Comparison of ENCODE assay signal across 13 mouse cellular contexts in genomic region chr2:74761941-74762340, GRCm38 (mm10). TPM values are rescaled to one million over a fixed set of nuclear protein-coding genes. Genes with fewer than 3 reads are reported as not detected.
DNase-seq lines count a peak whose midpoint lies in the region; ATAC-seq lines count a peak whose summit lies in the region.
"Had no signal": no experiment of that assay in that cellular context is flagged by ENCODE, and none has a peak within 500 bp of the region (broad histone marks: within the 10 kb centered on the region; RNA-seq: fewer than 3 reads in every experiment).

No protein-coding gene starts in this region.

- DNase-seq in heart, postnatal 36 days = no peak
- no peak for DNase-seq in hindbrain, embryonic 14.5 days (ENCODE audit: low spot score)
- DNase-seq in neural tube, embryonic 10.5 days (ENCODE audit: extremely low spot score, low spot score) = peak; percentile 39
- DNase-seq in right cerebral cortex, adult 18-20 months = no peak
- DNase-seq: cerebellum, adult 9-10 months; gastrocnemius, postnatal 25 days; lung, adult 18-20 months had no signal

- intact Hi-C loops in heart, postnatal 36 days (cut with DNase I) = no loop called here

- 5% methylated on average over 13 of the region's 13 CpGs for WGBS in heart, embryonic 15.5 days
- 4% methylated on average over 13 of the region's 13 CpGs for WGBS in embryonic facial prominence, embryonic 12.5 days
- WGBS in hindbrain, embryonic 14.5 days = 7% methylated on average over 13 of the region's 13 CpGs

- no peak overlapping the region for H3K27ac ChIP-seq in heart, embryonic 15.5 days
- no peak overlapping the region for H3K27ac ChIP-seq in embryonic facial prominence, embryonic 12.5 days
- H3K27ac ChIP-seq in hindbrain, embryonic 14.5 days = no peak overlapping the region
- H3K27ac ChIP-seq: left cerebral cortex, adult 2 months had no signal

- H3K4me1 ChIP-seq in heart, embryonic 15.5 days (replicated peaks) = peaks cover 16% of the 10 kb centered on the region
- peaks cover 15% of the 10 kb centered on the region for H3K4me1 ChIP-seq in embryonic facial prominence, embryonic 12.5 days
- H3K4me1 ChIP-seq in hindbrain, embryonic 14.5 days (replicated peaks; ENCODE audit: control insufficient read depth, insufficient read depth, low read length) = peaks cover 16% of the 10 kb centered on the region

- H3K36me3 ChIP-seq in heart, embryonic 15.5 days = no peaks in the 10 kb centered on the region
- no peaks in the 10 kb centered on the region for H3K36me3 ChIP-seq in embryonic facial prominence, embryonic 12.5 days
- H3K36me3 ChIP-seq in hindbrain, embryonic 14.5 days (replicated peaks; ENCODE audit: control insufficient read depth, insufficient read depth) = no peaks in the 10 kb centered on the region

- no peak for ATAC-seq in heart, embryonic 15.5 days (replicated peaks; ENCODE audit: insufficient number of reproducible peaks, insufficient read depth, low FRiP score, low read depth)
- ATAC-seq in embryonic facial prominence, embryonic 12.5 days (ENCODE audit: insufficient number of reproducible peaks, insufficient read depth, low FRiP score, low TSS enrichment) = no peak
- no peak for ATAC-seq in hindbrain, embryonic 14.5 days (ENCODE audit: low FRiP score)
- no peak for ATAC-seq in cerebellum, adult (ENCODE audit: insufficient number of reproducible peaks, low FRiP score, low TSS enrichment)

- H3K4me2 ChIP-seq in heart, embryonic 15.5 days = peak overlapping the region; percentile 89; the same call in 1 of the 2 replicates
- peak overlapping the region; percentile 91 for H3K4me2 ChIP-seq in embryonic facial prominence, embryonic 12.5 days (replicated peaks)
- peak overlapping the region; percentile 96 for H3K4me2 ChIP-seq in hindbrain, embryonic 14.5 days (replicated peaks)

- peaks cover 89% of the 10 kb centered on the region for H3K27me3 ChIP-seq in heart, embryonic 15.5 days
- H3K27me3 ChIP-seq in embryonic facial prominence, embryonic 12.5 days = peaks cover 90% of the 10 kb centered on the region
- peaks cover 90% of the 10 kb centered on the region for H3K27me3 ChIP-seq in hindbrain, embryonic 14.5 days (ENCODE audit: control insufficient read depth, insufficient read depth, low read length)
- H3K27me3 ChIP-seq: CH12.LX had no signal

- H3K9me3 ChIP-seq in heart, embryonic 15.5 days (replicated peaks) = no peaks in the 10 kb centered on the region
- no peaks in the 10 kb centered on the region for H3K9me3 ChIP-seq in embryonic facial prominence, embryonic 12.5 days
- H3K9me3 ChIP-seq in hindbrain, embryonic 14.5 days (ENCODE audit: control insufficient read depth, low read length) = no peaks in the 10 kb centered on the region

- H3K9ac ChIP-seq in heart, embryonic 15.5 days = no peak overlapping the region
- H3K9ac ChIP-seq in embryonic facial prominence, embryonic 12.5 days = no peak overlapping the region
- H3K9ac ChIP-seq in hindbrain, embryonic 14.5 days = no peak overlapping the region

- 0 out of 2 replicates have a peak overlapping the region, but pooled peaks have one; percentile 55 for H3K4me3 ChIP-seq in heart, embryonic 15.5 days
- H3K4me3 ChIP-seq in embryonic facial prominence, embryonic 12.5 days = peak overlapping the region; percentile 47; the same call in 1 of the 2 replicates
- H3K4me3 ChIP-seq in hindbrain, embryonic 14.5 days (replicated peaks; ENCODE audit: low read length) = no peak overlapping the region

RNA-seq across cellular contexts. Expression of gene Hoxd1, which starts 0.8 kb away (rescaled TPM):
- polyA plus RNA-seq in heart, embryonic 15.5 days (2015; fragmentation: Nextera tagmentation; extraction: Ambion mirVana) = not detected in 2 replicates
- not detected for total RNA-seq in heart, postnatal 36 days (2021)
- 11.8 and 11.9 TPM in 2 replicates for polyA plus RNA-seq in embryonic facial prominence, embryonic 12.5 days (2016; fragmentation: Nextera tagmentation; extraction: Ambion mirVana)
- 0.64 and 0.76 TPM in 2 replicates for polyA plus RNA-seq in hindbrain, embryonic 14.5 days (2014; fragmentation: Nextera tagmentation; extraction: Ambion mirVana)
- total RNA-seq: CH12.LX; gastrocnemius, postnatal 25 days; left cerebral cortex, adult 2 months; midbrain, postnatal 0 days had no signal
- polyA plus RNA-seq: midbrain, postnatal 0 days had no signal

RNA-seq across cellular contexts. Expression of gene Gm28230, which starts 35.4 kb away (rescaled TPM):
- polyA plus RNA-seq in heart, embryonic 15.5 days (2015; fragmentation: Nextera tagmentation; extraction: Ambion mirVana) = not detected in 2 replicates
- total RNA-seq in heart, postnatal 36 days (2021) = not detected
- 0.13 TPM in 1 of 2 replicates, not detected in the other for polyA plus RNA-seq in embryonic facial prominence, embryonic 12.5 days (2016; fragmentation: Nextera tagmentation; extraction: Ambion mirVana)
- polyA plus RNA-seq in hindbrain, embryonic 14.5 days (2014; fragmentation: Nextera tagmentation; extraction: Ambion mirVana) = 0.82 and 1.3 TPM in 2 replicates
- total RNA-seq: left cerebral cortex, adult 2 months; midbrain, postnatal 0 days had no signal
- polyA plus RNA-seq: midbrain, postnatal 0 days had no signal

RNA-seq across cellular contexts. Expression of gene Hoxd4, which starts 50.2 kb away (rescaled TPM):
- polyA plus RNA-seq in heart, embryonic 15.5 days (2015; fragmentation: Nextera tagmentation; extraction: Ambion mirVana) = 0.09 and 0.15 TPM in 2 replicates
- under 1 TPM; 0.19 to 0.28 TPM for total RNA-seq in heart, postnatal 36 days (2021)
- 0.14 and 0.25 TPM in 2 replicates for polyA plus RNA-seq in embryonic facial prominence, embryonic 12.5 days (2016; fragmentation: Nextera tagmentation; extraction: Ambion mirVana)
- polyA plus RNA-seq in hindbrain, embryonic 14.5 days (2014; fragmentation: Nextera tagmentation; extraction: Ambion mirVana) = 3.1 and 4.3 TPM in 2 replicates
- total RNA-seq: left cerebral cortex, adult 2 months had no signal
- polyA plus RNA-seq: midbrain, postnatal 0 days had no signal

RNA-seq across cellular contexts. Expression of gene Hoxd3, which starts 50.2 kb away (rescaled TPM):
- polyA plus RNA-seq in heart, embryonic 15.5 days (2015; fragmentation: Nextera tagmentation; extraction: Ambion mirVana) = 0.29 and 1.0 TPM in 2 replicates
- total RNA-seq in heart, postnatal 36 days (2021) = not detected
- 1.5 and 2.4 TPM in 2 replicates for polyA plus RNA-seq in embryonic facial prominence, embryonic 12.5 days (2016; fragmentation: Nextera tagmentation; extraction: Ambion mirVana)
- polyA plus RNA-seq in hindbrain, embryonic 14.5 days (2014; fragmentation: Nextera tagmentation; extraction: Ambion mirVana) = 44.9 and 55.1 TPM in 2 replicates
- total RNA-seq: gastrocnemius, postnatal 25 days; left cerebral cortex, adult 2 months had no signal
- polyA plus RNA-seq: midbrain, postnatal 0 days had no signal

RNA-seq across cellular contexts. Expression of gene Hoxd8, which starts 57.5 kb away (rescaled TPM):
- polyA plus RNA-seq in heart, embryonic 15.5 days (2015; fragmentation: Nextera tagmentation; extraction: Ambion mirVana) = 0.24 and 0.56 TPM in 2 replicates
- total RNA-seq in heart, postnatal 36 days (2021) = 1 to 10 TPM; 1.1 to 1.3 TPM
- 1.6 and 2.6 TPM in 2 replicates for polyA plus RNA-seq in embryonic facial prominence, embryonic 12.5 days (2016; fragmentation: Nextera tagmentation; extraction: Ambion mirVana)
- 2.1 and 3.3 TPM in 2 replicates for polyA plus RNA-seq in hindbrain, embryonic 14.5 days (2014; fragmentation: Nextera tagmentation; extraction: Ambion mirVana)
- total RNA-seq: left cerebral cortex, adult 2 months had no signal
- polyA plus RNA-seq: midbrain, postnatal 0 days had no signal
